Mouse (Mus musculus): Measurements from ENCODE around the gene Ap4m1.

- no peak for TF ChIP-seq CTCF (conservative IDR thresholded peaks at IDR 0.05; ENCODE audit: insufficient read depth, insufficient read length, low read depth, low read length)
- TF ChIP-seq POLR2A (IDR thresholded peaks at IDR 0.05; ENCODE audit: low read depth, low read length): no peak
Observed at GRCm38 (mm10) chr5:138227367-138227766, 55.6 kb downstream of the Ap4m1 start.
